Mouse (Mus musculus) inflammation-experienced regulatory T-cells, adult 6 months (primary cell): ENCODE data around the gene Bud13. TPM values are rescaled to one million over a fixed set of nuclear protein-coding genes. Genes with fewer than 3 reads are reported as not detected.

Source experiments
- ATAC-seq: one replicate; pipeline ENCODE4 v1.8.0; 2017
- polyA plus RNA-seq, 3 experiments: library from polyadenylated mRNA; unstranded; fragments of 100-300 nt; shearing (Covaris generic); gene quantifications; one replicate each; pipeline ENCODE4 v1.2.1; 2017

Gene Bud13
- polyA plus RNA-seq, 3 experiments from 2014 or later, result 12.1 to 19.9 (median 19.7) TPM

DNA sequence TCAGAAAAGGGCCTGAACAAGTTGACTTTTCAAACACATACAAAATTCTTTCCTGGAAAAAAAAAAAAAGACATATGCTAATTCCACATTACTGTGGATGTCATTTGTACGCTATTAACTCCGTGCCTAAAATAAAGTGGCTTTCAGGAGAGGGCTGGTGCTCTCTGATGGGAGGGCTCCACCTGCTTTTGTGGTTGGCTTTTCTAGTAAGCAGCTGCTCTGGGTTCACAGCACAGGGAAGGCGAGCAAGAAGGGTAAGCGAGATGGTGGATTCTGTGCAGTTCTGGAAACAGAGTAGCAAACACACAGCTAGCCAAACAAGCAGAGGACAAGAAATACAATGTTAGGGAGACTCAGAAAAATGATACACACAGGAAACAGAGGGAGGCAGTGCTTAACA lies 55.6 kb downstream of the Bud13 start:
- ATAC-seq, result no peak

DNA sequence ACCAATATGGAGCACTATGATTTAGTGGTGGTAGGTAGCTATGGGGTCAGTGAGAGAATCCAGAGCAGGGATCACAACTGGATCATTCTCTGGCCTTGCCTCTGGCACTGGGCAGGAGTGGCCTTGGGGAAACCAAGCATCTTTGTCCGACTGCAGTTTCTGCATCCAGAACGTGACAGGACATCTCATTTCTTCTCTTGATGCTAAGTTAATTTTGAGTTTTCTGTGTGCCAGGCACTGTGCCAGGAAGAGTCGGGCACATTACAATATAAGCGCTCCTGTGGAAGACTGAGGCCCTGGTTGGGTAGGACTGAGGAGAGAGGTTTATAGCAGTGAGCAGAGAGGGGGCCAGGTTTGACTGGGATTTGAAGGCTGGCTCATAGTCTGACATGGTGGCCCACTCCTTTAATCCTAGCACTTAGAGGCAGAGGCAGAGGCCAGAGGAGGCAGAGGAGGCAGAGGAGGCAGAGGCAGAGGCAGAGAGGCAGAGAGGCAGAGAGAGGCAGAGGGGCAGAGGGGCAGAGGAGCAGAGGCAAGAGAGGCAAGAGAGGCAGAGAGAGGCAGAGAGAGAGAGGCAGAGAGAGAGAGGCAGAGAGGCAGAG lies 56.3 kb downstream of the Bud13 start:
- no peak for ATAC-seq

DNA sequence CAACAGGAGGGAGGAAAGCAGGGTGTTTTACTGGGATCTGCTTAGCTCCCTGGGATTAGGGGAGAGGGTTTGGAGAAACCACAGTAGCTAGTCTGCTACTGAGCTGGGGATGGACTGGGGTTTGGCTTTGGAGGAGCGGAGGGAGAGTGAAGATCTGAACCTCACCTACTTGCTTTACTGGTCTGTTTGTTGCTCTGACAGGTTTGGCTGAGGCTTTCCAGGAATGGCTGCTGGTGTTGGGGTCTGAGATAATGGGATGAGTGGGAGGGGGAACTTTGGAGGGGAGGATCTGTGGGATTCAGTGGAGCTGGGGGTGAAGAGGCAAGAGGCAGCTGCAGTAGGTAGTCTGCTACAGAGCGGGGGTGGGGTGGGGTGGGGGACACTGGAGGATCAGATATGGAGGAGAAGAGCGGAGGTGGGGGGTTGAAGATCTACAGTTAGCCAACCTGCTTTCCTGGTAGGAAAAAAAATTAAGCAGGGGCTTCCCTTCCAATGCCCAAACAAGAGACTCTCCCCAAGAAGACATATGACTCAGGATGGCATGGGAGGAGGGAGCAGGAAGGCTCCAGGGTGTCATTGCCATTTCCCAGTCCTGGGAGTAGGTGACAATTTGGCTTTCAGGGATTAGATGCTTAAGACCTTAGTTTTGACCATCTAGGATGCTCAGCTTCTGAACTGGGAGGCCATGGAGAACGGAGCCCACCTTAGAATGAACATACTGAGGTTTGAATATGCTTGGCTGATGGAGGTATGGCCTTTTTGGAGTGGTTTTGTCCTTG lies 63.3 kb downstream of the Bud13 start:
- no peak for ATAC-seq

Other genes starting within 250 kb of the Bud13 start
- gene Apoa1, start 54.4 kb upstream of the Bud13 start, polyA plus RNA-seq, result not detected
- gene Apoc3, start 47.4 kb upstream of the Bud13 start, polyA plus RNA-seq, result not detected
- gene Apoa4, start 42.3 kb upstream of the Bud13 start, polyA plus RNA-seq, result not detected
- gene Apoa5, start 14.4 kb upstream of the Bud13 start, polyA plus RNA-seq, result not detected
- 10 to 100 TPM; 30.3 to 38.3 (median 37.5) TPM for gene Zpr1, start 9.9 kb upstream of the Bud13 start, polyA plus RNA-seq
- gene 4931429L15Rik, start 37.0 kb downstream of the Bud13 start, polyA plus RNA-seq, result not detected